Mouse (Mus musculus) urinary bladder, postnatal 25 days (tissue): ENCODE results near the gene Smarcd2.

Experiments used
- DNase-seq: peaks from one replicate; pipeline ENCODE4 v3.0.0; 2022; ENCODE audit warnings: low spot score

The Smarcd2 gene

DNA sequence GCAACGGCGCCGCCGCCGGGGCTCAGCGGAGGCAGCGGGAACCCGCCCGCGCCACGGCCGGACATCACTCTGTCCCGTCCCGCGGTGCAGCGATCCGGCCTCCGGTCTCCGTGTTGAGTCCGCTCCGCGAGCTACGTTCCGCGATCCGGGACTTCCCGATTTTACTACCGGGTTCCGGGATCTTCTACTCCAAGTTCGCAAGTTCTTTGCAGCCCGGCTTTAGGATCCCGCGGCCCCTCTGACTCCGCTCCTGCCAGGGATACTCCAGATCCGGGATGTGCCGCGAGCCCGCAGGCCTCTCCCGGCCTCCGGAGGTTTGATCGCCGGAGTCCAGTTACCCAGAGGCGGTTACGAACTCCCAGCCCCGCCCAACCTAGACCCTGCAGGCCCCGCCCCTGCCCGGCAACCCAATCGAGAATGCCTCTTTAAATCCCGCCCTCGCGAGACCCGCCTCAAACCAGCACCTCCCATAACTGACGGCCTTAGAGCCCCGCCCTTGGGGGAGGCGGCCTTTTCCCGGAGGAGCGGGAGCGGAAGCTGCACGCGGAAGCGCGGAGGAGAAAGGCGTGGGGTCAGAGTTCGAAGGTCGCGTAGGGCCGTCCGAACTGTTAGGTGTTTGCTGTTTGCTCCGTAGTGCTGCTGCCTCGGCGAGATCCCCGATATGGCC is at the start of gene Smarcd2:
Smarcd2 (minus strand) TSS at position 329 of the 667 bp plus-strand sequence.
- peak; percentile 95 for DNase-seq

DNA sequence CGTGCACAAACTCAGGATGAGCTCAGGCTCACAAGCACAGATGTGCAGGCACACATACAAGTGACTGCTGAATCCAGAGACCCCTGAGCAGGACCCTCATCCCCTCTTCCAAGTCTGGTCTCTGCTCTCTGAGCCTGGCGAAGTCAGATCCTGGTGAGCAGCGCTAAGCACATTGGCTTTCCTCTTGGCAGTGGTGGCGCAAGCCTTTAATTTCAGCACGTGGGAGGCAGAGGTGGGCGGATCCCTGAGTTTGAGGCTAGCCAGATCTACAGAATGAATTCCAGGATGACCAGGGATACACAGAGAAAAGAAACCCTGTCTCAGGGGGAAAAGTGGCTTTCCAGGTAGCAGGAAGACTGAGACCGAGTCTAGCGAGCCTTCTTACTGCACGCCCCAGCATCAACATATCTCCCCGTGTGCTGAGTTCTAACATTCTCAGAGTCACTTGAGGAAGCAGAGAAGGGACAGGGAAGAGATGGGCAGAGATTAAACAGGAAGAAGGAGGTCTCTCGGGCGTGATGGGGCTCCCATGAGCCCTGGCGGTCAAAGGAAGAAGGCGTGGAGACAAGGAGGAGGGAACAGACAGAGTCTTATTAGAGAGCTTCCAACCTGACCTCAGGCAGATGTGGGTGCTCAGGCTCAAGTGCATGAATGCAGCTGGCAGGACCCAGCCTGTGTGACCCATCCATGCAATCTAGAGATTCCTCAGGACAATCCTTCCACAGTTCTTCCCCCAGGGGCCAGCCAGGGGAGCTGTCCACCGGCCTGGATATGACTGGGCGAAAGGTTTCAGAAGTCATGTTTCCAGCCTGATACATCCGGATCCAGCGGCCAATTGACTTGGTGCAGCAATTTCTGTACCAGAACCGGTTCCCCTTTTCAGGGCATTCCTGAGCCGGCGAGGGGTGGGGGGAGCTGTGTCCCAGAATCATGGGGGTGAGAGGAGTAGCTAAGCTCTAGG is 45.9 kb upstream of the Smarcd2 start:
- DNase-seq = no peak

DNA sequence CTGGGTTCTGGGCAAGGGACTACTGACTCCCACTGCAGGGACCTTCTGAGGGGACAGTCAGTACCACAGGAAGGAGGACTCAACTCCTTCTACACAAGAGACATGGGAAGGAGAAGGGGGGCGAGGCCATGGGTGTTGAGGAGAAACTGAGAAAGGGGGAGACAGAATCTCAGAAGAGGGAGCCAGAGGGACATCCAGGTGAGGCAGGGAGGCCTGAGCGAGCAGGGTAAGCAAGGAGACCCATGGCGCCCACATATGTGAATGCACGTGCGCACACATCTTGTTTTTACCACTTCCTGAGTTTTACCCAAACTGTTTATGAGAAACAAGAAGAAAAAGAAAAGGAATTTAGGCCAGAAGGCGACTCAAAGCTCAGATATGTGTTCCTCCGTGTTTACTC is 45.0 kb upstream of the Smarcd2 start:
- DNase-seq = no peak

DNA sequence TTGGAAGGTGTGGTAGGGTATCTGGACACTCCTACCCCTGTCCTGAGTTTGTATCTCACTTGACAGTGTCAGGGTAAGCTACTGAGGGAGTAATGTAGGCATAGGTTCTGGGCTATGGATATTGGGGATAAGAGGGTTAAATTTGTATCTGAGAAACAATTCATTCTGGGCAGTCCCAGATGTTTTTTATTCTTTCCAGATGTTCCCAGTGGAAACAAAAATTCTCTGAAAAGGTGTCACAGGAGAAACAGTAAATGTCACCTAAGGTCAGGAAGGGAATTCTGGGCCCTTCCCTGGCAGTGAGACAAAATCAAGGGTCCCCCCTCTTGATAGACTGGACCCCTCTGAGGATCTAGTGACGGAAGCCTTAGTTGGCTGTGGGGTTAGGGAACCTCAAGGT is 43.6 kb upstream of the Smarcd2 start:
- DNase-seq = no peak

DNA sequence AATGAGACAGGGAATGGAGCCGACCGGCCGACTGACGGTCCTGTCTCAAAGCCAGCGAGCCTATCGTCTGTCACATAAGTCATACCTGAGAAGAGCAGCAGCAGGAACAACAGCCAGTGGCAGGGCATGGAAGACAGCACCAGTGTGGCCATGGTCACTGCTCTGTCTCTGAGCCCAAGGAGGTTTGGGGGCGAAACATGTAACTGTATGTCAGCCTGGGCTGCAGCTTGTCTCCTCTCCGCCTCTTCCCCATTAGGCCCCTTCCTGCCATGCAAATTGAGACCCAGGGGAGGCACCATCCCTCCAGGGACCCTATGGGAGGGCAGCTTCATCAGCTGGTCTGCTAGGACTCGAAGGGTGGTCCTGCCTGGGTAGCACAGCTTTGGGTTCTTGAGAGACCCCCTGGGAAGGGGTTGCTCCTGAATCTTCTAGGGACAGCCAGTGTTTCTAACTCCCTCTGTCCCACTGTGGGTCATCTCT is 41.6 kb upstream of the Smarcd2 start, which contains the start of gene Cd79b:
Cd79b (minus strand) TSS at position 430 of the 480 bp plus-strand sequence.
- no peak for DNase-seq

DNA sequence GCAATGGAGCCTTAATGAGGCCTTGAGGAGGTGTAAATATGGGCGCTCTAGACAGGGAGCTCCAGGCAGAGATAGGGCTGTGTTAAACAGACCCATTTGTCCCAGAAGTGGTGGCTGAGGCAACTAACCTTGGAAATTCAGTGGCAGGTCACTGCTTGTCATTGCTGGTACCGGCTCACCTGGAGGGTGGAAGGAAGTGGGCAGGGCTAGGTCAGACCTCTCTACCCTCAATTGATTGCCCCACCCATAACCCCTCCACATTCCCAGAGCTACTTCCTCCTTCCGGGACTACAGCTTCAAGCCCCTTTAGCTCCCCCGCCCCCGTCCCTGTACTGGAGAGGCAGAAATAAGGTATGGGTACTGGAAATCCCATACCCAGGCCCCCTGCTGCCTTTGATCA is 40.8 kb upstream of the Smarcd2 start:
- no peak for DNase-seq

DNA sequence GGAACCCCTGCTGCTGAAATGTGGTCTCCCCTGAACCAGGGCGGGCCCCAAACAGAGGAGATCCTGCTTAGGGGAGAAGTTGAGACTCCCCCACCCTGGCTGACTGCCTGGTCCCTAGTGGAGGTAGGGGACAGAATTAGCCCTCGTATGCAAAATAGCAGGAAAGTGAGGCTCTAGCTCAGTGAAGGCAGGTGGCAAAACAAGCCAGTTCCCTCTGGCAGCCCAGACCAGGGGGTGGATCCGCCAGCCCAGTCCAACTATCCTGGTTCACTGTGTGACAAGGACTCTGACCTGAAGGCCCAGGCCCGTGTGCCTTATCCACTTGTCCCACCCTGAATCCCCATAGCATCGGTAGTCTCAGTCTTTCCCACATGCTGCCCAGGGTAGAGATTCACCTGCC is 37.4 kb upstream of the Smarcd2 start:
- no peak for DNase-seq

DNA sequence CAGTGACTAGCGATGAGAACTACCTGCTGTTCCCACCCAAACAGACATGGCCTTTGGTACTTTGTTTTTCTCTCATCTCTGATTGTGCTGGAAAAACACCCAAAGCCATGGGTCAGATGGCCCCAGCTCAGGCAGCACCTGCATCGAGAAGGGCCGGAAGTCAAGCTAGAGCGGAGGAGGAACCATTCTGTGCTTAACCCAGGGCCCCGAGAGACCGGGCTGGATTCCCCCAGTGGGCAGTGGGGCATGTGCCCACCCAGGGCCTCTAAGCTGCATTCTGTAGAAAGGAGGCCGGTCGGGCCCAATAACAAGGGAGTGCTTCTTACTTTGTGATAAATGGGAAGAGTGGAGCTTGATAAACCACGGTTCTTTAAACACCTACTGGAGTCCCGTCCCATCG is 35.4 kb upstream of the Smarcd2 start:
- DNase-seq = no peak

DNA sequence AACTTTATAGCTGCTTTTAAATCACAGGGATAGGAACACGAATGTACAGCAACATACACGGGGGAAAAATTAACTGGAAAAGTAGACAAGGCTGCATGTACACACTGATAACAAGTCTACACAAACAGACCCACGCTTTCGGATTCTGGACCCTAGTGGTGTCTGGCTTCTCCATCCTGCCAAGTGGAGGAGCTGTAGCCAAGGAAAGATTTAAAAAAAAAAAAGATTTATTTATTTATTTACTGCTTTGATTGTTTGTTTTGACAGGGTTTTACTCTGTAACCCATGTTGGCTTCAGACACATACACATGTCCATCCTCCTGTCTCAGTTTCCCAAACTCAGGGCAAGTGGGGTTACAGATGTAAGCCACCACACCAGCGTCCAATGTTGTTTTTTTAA is 34.7 kb upstream of the Smarcd2 start:
- no peak for DNase-seq

DNA sequence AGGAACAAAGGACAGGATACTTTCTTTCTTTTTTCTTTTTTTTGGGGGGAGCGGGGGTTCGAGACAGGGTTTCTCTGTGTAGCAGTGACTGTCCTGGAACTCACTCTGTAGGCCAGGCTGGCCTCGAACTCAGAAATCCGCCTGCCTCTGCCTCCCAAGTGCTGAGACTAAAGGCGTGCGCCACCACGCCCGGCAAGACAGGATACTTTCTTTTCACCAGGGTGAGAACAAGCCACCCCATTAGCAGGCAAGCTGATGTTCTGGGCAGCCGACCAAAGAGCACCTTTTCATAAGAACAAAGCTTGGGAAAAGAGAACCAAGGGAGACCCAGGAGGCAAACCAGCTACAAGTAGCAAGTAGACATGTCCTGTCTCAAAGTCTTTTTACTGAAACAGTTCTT is 34.0 kb upstream of the Smarcd2 start:
- DNase-seq = no peak

DNA sequence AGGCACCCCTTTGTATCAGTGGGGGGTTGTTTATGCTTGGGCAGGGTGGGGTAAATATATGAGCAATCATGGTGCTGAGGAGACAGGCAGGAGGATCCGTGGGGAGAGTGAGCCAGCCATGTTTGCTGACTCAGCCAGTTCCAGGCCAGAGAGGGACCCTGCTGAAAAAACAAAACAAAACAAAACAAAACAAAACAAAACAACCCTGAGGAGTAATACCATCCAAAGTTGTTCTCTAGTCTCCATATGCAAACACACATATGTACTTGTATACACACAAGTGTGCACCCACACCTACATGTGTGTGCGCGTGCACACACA is 33.3 kb upstream of the Smarcd2 start:
- no peak for DNase-seq

DNA sequence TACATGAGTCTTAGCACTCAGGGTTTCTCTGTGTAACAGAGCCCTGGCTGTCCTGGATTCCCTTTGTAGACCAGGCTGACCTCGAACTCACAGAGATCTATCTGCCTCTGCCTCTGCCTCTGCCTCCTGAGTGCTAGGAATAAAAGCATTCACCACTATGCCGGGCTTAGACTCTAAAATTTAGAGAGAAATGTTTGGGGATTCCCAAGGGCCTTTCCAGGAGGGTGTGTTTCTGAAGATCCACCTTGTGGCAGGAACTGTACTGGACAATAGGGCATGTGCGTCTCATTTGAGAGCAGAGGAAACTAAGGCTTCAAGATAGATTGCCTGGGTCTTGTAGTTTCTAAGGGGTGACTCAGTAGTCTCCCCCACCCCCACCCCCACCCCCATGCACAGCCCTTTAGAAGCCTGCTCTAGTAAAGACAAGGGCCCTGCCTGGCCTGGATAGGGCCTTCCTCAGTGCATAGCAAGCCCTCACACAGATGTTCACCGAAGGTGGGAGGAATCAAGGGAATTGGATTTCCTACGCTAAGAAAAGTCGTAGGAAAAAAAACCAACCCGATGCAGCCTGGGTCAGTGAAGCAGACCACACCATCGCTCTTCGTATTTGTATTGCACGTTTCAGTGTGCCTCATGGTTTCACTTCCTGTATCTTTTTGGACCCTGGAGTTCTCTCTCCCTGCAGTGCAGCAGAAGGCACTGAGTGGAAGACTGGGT is 32.7 kb upstream of the Smarcd2 start:
- DNase-seq = no peak

DNA sequence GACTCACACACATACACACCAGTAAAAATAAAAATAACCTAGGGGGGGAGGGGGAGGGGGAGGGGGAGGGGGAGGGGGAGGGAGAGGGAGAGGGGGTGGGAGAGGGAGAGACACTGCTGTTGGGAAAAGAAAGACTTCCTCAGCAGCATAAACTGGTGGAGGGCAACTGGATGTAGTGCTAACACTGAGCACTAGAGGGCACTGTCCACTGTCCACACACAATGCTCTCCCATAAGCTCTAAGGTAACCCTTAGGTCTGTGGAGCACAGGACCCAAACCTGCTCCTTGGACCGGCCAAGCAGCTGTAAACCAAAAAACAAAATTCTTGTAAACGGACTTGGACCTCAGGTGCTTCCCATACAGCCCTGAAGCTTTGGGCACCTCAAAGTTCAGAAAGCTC is 29.9 kb upstream of the Smarcd2 start:
- peak; percentile 62 for DNase-seq

DNA sequence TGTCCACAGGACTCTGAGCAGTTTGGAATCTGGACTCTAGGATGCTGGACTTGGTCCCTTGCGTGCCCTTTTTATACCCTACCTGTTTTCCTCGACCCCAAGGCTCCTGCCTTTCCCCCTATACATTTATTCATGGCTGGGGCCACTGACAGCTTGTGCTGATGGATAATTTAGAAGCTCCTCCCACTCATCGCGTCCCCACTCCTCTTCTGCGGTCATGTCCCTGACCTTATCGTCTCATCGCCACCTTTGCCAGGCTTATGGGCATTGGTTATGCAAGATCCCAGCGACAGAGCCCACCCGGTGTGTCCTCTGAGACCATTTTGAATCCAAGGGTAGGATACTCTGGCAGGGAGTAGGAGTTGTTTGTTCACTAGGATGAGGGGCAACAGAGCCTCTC is 29.0 kb upstream of the Smarcd2 start, which contains the start of gene Gh:
Gh (minus strand) TSS at position 101 of the 400 bp plus-strand sequence.
- no peak for DNase-seq

DNA sequence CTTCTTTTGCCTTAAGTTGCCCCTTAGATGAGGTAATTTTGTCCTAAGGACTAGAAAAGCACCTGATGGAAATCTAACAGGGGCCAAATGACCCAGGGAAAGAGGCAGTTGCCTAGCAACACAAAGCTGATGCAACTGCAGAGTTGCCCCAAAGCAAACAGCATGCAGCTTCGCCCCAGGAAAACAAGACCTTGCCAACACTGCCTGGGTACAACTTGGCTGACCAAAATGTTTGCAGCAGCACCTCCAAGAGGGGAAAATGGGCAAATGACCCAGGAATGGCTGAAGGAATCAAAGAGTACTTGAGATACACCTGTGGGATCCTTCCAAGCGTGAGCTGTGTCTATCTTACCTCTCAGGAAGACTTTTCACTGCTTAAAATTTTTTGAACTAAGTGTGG is 19.1 kb upstream of the Smarcd2 start:
- no peak for DNase-seq

DNA sequence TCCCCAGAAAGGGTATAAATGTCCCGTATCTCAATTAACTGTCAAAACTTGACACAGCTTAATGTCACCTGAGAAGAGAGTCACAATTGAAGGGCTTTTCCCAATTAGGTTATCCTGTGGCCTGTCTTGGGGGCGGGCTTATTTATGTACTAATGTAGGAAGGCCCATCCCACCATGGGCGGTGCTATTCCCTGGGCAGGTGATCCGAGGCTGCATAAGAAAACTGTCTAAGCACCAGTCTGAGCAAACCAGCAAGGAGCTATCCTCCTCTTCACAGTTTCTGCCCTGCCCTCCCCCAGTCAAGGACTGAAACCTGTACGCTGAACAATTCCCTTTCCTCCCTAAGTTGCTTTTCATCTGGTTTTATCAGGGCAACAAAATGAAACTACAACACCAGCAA is 17.6 kb upstream of the Smarcd2 start:
- DNase-seq = no peak

DNA sequence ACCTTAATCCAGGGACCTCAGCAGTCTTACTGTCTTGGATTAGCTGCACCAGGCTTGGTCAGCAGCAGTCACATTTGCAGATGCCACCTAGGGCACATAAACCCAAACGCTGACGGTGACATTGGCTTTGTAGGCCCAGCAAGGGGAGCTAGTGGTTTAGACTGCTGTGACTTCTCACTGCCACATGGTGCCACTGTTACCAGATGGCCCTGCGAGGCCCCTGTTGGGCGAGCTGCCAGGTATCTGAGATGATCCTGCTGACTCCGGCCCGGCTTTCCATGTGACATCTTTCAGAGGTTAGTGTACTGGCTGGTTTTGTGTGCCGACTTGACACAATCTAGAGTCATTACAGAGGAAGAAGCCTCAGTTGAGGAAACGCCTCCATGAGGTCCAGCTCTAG is 16.6 kb upstream of the Smarcd2 start:
- no peak for DNase-seq

DNA sequence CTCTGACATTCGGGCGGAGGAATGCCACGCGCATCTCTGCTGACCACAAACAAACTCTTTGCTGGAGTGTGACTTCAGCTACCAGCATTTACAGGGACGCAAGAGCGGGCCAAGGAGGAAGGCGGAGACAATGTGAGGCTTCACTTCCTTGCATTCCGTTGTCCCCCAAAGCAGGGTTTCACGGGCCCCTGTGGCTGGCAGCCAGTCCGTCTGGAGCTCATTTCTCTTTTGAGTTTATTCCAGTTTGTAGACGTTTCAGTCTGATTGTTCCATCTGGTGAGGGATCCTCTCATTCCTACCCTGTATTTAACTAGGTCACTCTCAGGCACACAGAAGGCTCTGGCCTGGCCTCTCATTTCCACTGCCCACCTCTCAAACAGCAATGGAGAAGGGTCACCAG is 14.2 kb upstream of the Smarcd2 start:
- DNase-seq = no peak

DNA sequence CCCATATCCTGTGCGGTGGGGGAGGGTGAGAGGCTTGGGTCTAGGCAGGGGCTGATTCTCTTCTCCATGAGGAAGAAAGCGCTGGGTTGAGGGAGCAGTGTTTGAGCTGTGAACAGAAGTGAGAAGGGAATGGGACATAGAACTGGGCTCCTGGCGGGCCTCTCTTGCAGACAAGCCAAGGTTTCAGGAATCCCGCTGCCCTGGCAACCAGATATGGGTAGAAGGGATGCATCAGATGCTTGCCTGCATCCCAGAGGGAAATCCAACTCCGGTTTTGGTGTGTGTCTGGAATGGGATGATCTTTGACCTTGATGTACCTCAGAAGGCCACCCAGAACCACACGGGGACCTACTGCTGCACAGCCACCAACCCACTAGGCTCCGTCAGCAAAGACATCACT is 13.4 kb upstream of the Smarcd2 start:
- DNase-seq = no peak

DNA sequence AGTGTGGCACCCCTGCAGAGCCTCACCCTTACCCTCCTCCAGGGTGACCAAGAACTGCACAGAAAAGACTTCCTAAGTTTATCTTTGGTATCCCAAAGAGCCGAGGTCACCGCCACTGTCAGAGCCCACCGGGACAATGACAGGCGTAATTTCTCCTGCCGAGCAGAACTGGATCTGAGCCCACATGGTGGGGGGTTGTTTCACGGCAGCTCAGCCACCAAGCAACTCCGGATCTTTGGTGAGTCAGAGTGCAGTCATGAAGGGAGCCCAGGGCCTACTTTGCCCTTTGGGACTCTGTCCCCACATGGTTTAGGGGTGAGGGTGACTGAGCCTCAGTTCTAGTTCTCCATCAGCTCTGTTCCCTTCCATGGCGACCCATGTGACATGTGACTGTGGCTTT is 11.4 kb upstream of the Smarcd2 start:
- DNase-seq = no peak

DNA sequence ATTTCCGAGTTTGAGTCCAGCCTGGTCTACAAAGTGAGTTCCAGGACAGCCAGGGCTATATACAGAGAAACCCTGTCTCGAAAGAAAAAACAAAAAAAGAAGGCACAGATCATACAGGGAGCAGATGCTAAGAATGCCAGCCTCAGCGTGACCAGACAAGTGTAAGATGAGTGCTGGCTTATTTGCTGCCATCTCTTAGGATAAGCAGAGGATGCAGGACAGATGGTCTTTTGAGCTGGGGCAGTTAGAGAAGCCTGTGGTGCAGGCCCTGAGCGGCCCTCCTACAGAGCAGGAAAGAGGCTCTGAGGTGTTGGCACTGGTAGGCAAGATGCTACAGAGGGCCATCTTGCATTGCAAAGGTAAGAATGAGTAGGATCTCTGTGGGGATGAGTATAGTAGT is 10.6 kb upstream of the Smarcd2 start:
- no peak for DNase-seq

DNA sequence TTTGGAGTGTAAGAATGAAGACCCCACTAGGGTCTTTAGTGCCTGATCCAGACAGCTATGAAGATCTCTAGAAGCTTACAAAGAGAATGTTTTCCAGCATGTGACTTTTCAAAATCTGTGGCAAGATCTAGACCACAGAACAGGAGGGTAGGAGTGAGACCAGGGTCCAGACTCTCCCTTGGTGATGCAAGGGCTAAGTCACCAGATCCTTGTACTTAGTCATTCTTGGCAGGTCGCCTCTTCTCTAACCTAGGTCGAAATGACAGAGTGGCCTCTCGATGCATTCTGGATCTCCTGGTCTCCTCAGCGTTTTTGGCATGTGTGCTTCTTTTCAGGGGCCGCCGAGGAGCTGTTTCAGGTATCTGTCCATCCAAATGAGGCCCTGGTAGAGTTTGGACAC is 9.7 kb upstream of the Smarcd2 start:
- DNase-seq = no peak

DNA sequence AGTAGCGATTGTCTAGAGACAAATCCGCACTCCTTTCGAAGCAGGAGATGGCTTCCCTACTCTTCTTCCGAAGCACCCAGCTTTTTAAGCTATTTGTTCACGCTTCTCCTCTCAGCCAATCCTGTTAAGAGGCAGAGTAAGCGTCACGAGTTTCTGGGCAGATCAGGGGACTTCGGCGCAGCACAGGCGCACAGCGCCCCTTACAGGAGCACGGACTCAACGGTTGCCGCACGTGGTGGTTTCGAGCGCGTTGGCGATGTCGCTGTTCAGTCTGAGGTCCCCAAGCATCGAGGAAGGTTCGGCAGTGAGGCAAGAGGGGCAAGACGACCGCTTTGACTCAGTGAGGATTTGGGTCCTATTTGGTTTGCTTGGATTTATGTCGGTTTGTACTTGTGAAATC is 3.7 kb upstream of the Smarcd2 start, which contains the start of gene Tcam1:
Tcam1 (plus strand) TSS at position 219 of the 400 bp plus-strand sequence.
- DNase-seq = peak; percentile 95
